Mouse (Mus musculus): ENCODE data around the gene Xpo6.

Gene Xpo6

GRCm38 (mm10) chr7:126200178-126200996 lies at the start of gene Xpo6:
Gene Xpo6, minus strand, starts transcription at chr7:126200501.
- peak; percentile 98 for DNase-seq (ENCODE audit: low read depth)

- DNase-seq (ENCODE audit: low read depth) = no peak
Observed at GRCm38 (mm10) chr7:126249986-126250385, 49.7 kb upstream of the Xpo6 start.

- DNase-seq (ENCODE audit: low read depth) = no peak
Observed at GRCm38 (mm10) chr7:126249146-126249545, 48.8 kb upstream of the Xpo6 start.

- DNase-seq (ENCODE audit: low read depth) = no peak
Observed at GRCm38 (mm10) chr7:126248641-126249141, 48.4 kb upstream of the Xpo6 start.

GRCm38 (mm10) chr7:126248088-126248487 lies 47.8 kb upstream of the Xpo6 start:
- DNase-seq (ENCODE audit: low read depth) = no peak

- no peak for DNase-seq (ENCODE audit: low read depth)
Observed at GRCm38 (mm10) chr7:126244168-126244750, 44.0 kb upstream of the Xpo6 start.

GRCm38 (mm10) chr7:126240814-126241360 lies 40.6 kb upstream of the Xpo6 start:
- DNase-seq (ENCODE audit: low read depth) = no peak

- peak; percentile 22 for DNase-seq (ENCODE audit: low read depth)
Observed at GRCm38 (mm10) chr7:126236794-126237192, 36.5 kb upstream of the Xpo6 start.

GRCm38 (mm10) chr7:126236083-126236793 lies 35.9 kb upstream of the Xpo6 start:
- peak; percentile 46 for DNase-seq (ENCODE audit: low read depth)

- DNase-seq (ENCODE audit: low read depth) = no peak
Observed at GRCm38 (mm10) chr7:126234611-126235010, 34.3 kb upstream of the Xpo6 start.

- no peak for DNase-seq (ENCODE audit: low read depth)
Observed at GRCm38 (mm10) chr7:126232345-126233071, 32.2 kb upstream of the Xpo6 start.

GRCm38 (mm10) chr7:126230357-126231148 lies 30.3 kb upstream of the Xpo6 start:
- DNase-seq (ENCODE audit: low read depth) = peak; percentile 70

- no peak for DNase-seq (ENCODE audit: low read depth)
Observed at GRCm38 (mm10) chr7:126226136-126226535, 25.8 kb upstream of the Xpo6 start.

- DNase-seq (ENCODE audit: low read depth) = no peak
Observed at GRCm38 (mm10) chr7:126222753-126223152, 22.5 kb upstream of the Xpo6 start.

- no peak for DNase-seq (ENCODE audit: low read depth)
Observed at GRCm38 (mm10) chr7:126220611-126221010, 20.3 kb upstream of the Xpo6 start.

GRCm38 (mm10) chr7:126218311-126218710 lies 18.0 kb upstream of the Xpo6 start:
- no peak for DNase-seq (ENCODE audit: low read depth)

GRCm38 (mm10) chr7:126216867-126217266 lies 16.6 kb upstream of the Xpo6 start:
- DNase-seq (ENCODE audit: low read depth) = no peak

GRCm38 (mm10) chr7:126210856-126211255 lies 10.6 kb upstream of the Xpo6 start:
- DNase-seq (ENCODE audit: low read depth) = no peak

- DNase-seq (ENCODE audit: low read depth) = no peak
Observed at GRCm38 (mm10) chr7:126200997-126201345, 670 bp upstream of the Xpo6 start.

GRCm38 (mm10) chr7:126199691-126200102 lies 604 bp downstream of the Xpo6 start:
- DNase-seq (ENCODE audit: low read depth) = peak; percentile 67

- no peak for DNase-seq (ENCODE audit: low read depth)
Observed at GRCm38 (mm10) chr7:126198926-126199325, 1.4 kb downstream of the Xpo6 start.

All from naive thymus-derived CD4-positive, alpha-beta T cell, adult 2 months (primary cell).